Mouse (Mus musculus): ENCODE results near the gene Hmgn1.
"Not testable (repeated sequence)": the region's sequence is repeated elsewhere in the genome, so short reads cannot be mapped to it uniquely, and the experiment has no call there.

Gene Hmgn1

GRCm38 (mm10) chr16:96126684-96127171 lies 801 bp downstream of the Hmgn1 start:
- peak in 1 of 2 experiments; percentile 10 for DNase-seq (ENCODE audit: low spot score in 2 of 2)

DNA sequence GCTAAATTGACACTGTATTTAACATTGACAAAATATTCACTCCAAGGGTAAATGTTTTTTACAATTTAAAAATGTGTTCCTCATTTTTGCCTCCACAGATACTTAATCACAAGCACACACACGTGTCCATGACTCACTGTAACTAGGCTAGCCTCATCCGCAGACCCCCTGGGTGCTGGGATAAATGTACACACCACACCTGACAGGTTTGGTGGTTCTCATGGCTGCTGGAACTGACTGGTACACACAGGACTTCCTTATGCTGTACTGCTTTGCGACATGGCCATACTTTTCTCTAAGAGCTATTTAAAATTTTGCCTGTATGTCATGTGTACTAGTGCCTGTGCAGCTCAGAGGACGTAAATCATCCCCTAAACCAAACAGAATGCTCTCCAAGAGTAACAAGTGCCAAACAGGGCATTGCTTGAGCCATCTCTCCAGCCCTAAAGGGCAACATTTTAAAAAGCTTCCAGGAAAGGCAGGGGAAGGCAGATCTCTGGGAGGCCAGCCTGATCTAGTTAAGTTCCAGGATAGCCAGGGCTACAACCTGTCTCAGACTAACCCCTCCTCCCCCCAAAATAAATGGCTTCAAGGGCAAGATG lies 7.4 kb downstream of the Hmgn1 start:
- no peak for DNase-seq (ENCODE audit: low spot score in 2 of 2)

DNA sequence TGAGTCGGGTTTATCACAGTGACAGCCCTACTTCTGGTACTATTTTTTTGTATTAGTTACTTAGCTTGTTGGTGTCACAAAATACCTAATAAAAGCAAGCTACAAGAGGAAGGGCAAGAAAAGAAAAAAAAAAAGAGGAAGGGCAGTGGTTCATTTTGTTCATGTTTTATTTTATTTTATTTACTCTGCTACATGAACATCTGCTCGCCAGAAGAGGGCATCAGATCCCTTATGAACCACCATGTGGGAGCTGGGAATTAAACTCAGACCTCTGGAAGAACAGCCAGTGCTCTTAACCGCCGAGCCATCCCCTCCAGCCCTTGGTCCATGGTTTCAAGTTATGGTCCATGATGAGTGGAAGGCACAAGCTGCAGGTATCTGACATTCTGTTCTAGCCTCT lies 12.8 kb downstream of the Hmgn1 start:
- no peak for DNase-seq (ENCODE audit: low spot score in 2 of 2)

DNA sequence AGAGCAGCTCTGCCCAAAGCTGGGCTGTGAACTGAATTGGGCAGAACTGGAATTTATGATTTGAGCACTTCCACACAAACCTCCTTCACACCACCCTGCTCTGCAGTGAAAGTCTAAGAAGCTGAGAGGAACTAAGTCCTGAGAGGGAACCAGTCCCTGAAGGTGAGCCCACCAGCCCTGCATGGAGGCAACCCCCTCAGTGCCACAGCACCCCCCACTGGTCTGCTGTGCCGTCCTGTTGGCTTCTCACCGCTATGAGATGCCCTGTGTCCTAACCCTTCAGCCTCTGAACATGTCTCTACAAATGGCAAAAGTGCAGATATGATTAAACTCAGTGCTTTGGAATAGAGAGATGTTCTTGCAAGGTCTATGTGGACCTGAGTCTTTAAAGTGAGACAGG lies 14.8 kb downstream of the Hmgn1 start:
- no peak for DNase-seq (ENCODE audit: low spot score in 2 of 2)

GRCm38 (mm10) chr16:96110655-96111345 lies 16.7 kb downstream of the Hmgn1 start:
- DNase-seq (ENCODE audit: low spot score in 2 of 2) = no peak

- DNase-seq (ENCODE audit: low spot score in 2 of 2) = no peak
Observed at GRCm38 (mm10) chr16:96109673-96110072, 17.9 kb downstream of the Hmgn1 start.

DNA sequence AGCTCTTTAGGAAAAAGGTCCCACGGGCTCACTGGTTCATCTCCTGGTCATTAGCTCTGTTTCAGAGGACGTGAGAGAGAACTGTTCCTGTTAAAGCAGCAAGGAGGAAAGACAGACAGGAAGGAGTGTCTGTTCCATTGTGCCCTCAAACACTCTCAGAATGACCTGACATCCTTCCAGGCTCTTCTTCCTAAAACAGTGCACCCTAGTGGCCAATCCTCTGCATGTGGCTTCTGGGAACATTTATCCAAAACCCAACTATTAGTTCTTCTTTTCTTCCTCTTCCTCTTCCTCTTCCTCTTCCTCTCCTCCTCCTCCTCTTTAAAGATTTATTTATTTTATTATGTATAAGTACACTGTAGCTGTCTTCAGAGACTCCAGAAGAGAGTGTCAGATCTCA lies 24.5 kb downstream of the Hmgn1 start:
- DNase-seq (ENCODE audit: low spot score in 2 of 2) = no peak

- DNase-seq (ENCODE audit: low spot score in 2 of 2) = not testable (repeated sequence)
Observed at GRCm38 (mm10) chr16:96097811-96098210, 29.7 kb downstream of the Hmgn1 start.

DNA sequence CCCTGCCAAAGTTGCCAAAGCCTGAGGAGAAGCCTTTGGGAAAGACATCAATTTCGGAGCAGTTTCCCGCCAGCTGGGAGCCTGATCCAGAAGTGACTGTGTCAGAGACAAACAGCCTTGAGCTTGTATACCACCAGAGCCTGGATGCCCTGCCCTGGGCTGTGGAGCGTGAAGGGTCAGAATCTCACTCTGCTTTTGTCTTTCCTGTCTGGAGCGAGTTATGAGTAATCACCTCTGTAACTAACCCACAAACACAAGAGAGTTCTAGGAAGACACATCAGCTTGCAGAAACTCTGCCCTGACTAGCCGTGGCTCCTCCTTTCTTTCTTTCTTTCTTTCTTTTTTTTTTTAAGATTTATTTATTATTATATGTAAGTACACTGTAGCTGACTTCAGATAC lies 31.6 kb downstream of the Hmgn1 start:
- no peak for DNase-seq (ENCODE audit: low spot score in 2 of 2)

DNA sequence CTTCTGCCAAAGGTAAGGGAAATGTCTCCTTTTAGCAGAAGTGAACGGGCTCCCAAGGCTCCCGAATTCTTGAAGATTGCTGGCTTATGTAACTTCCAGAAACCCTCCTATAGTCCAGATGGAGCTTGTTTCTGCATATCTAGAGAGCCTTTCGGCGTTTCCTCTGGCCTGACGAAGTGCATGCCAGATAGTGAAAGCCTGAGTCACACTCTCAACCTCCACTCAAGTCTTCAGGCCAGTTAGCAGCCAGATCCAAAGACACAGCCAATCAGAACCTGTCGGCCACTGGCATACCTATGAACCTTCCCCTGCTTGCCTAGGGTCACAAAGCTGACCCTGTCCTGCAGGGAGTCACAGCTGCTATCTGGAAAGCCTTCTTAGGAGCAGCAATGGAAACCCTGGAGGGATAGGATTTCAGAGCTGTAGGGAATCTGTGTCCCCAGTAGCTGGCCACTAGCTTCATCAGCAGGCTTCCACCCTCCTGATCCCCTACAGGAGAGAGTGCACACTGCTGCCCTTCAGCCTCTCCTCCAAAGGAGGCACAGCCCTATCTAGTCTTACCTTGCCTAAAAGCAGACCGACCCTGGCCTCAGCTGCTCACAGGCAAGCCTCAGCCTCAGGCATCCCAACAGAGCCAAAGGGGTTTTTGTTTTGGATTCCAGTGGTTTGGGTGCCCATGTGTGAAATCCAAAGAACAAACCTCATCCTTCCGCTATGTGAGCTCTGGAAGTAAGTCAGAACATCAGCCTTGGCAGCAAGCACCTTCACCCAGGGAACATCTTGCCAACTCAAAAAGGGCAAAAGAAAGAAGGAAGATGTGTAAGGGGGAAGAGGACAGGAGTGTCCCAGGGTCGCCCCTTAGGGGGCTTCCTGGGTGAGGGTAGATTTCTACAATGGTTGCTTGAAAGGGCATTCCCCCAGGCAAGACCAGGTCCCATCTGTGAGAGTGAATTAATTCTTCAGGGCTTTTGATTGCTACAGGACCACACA lies 35.7 kb downstream of the Hmgn1 start:
- DNase-seq (ENCODE audit: low spot score in 2 of 2) = no peak

DNA sequence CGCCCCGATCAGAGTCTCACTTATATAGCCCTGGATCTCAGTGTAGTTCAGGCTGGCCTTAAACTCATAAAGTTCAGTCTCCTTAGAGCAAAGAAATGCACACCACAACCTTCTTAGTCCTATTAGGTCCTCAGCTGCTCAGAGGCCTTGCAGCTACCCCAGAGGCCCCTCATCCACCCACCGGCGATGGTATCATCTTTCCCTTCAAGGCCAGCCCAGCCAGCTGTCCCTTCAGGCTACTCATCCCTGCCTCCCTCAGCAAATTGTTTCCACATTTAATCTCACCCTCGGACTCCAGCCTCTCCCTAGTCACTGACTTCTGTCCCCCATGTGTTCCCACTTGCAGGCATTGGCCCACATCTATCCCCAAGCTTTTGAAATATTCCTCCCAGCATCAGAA lies 39.4 kb downstream of the Hmgn1 start:
- DNase-seq (ENCODE audit: low spot score in 2 of 2) = no peak

GRCm38 (mm10) chr16:96087436-96087835 lies 40.1 kb downstream of the Hmgn1 start:
- DNase-seq (ENCODE audit: low spot score in 2 of 2) = no peak

DNA sequence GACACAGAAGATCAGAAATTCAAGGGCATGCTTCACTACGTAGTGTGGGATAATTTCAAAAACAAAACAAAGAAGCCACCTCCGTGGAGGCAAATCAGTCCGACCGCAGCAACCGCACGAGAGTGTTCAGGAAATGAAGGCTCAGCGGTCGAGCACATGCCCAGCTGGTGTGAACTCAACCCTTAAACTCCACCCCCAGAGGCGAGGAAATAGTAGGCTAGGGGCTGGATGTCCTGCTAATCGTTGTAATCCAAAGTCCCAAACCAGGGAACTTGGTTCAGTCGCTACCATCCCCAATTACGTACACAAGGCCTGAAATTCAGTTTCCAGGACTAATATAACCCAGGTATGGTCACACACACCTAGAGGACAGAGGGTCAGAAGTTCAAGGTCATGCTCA lies 40.5 kb downstream of the Hmgn1 start:
- DNase-seq (ENCODE audit: low spot score in 2 of 2) = no peak

DNA sequence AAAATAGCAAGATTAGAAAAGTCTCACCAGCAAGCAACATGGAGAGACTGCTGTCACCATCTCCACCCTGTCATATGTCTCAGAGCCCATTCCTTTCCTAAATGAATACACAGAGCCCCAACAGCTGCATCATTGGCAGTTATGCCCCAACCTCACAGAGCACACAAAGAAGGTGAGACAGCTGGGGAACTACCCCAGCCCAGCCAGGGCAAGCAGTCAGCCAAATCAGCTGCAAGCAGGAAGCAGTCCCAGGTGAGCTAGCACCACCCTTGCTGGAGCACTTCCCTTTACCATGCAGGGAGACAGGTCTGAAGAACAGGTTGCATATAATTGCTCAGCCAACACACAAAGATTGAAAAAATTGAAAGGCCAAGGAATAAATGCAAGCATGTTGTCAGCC lies 41.9 kb downstream of the Hmgn1 start:
- no peak for DNase-seq (ENCODE audit: low spot score in 2 of 2)

DNA sequence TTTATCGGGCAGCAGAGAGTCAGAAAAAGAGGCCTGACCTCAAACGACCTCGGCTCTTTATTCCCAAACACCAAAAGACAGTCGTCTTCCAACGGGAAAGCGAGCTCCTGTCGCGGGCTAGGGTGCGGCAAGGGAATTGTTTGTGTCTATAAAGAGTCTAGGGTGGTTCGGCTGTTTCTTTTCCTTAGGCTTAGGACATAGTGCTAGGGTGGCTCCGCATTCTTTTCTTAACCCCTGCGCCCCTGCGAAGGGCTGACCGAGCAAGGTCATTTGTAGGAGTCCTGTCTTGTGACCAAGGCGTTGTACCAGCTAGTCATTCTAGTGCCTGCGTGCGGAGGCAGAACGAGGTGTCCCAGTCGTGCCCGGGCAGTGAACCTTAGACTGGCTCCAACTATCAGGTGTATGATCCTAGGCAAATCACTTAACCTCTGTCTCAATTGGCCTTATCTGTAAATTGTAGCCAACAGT lies 44.3 kb downstream of the Hmgn1 start:
- DNase-seq (ENCODE audit: low spot score in 2 of 2) = peak in 1 of 2 experiments; percentile 37

GRCm38 (mm10) chr16:96082301-96083178 lies 45.0 kb downstream of the Hmgn1 start, which contains the start of gene Brwd1:
Gene Brwd1, minus strand, starts transcription at chr16:96082526.
- DNase-seq (ENCODE audit: low spot score in 2 of 2) = peak; percentile 82 to 83

DNA sequence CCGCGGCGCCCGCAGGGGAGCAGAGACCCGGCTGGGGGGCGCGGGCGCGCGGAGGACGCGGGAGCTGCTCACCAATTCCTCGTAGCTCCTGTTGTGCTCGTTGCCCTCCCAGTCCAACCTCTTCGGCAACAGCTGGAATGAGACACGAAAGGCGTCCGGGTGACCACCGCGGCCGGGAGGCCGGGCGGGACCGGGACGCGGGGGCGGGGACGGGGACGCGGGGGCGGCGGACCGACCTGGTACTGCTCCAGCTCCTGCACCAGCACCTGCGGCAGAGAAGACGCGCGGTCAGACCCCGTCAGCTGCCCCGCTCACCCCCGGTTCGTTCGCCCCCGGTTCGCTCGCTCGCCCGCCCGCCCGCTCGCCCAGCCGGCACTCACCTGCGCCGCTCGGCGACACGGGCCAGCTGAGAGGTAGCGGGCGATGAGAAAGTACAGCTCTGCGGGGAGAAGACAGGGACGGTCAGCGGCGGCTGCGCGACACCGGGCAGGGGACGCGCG lies 45.7 kb downstream of the Hmgn1 start:
- DNase-seq (ENCODE audit: low spot score in 2 of 2) = peak in 1 of 2 experiments; percentile 51

- DNase-seq (ENCODE audit: low spot score in 2 of 2) = peak; percentile 85 to 92
Observed at GRCm38 (mm10) chr16:96081331-96081730, 46.2 kb downstream of the Hmgn1 start.

DNA sequence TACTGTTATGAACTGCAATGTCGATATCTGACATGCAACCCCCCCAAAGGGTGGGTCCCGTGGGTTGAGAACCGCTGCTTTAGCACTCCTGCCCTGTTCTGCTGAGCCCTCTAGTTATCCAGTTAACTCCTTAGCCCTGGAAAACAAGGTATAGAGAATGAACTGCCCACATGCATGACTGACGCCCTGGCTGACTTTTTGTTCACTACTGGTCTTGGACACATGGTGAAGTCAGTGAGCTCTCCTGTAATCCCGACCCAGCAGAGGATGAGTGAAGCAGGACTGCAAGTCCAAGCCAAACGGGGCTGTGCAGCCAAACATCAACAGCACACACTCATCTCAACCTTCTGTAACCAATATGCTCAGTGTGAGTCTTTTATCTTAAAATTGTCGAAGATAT lies 47.0 kb downstream of the Hmgn1 start:
- no peak for DNase-seq (ENCODE audit: low spot score in 2 of 2)
